Mouse (Mus musculus) hindbrain, embryonic 11.5 days (tissue): ENCODE measurements at regions not wholly inside any gene's neighbourhood (a gene's known extent, or its start where the extent isn't known, plus 50 kb on each side); places are given as distances from the start of the nearest gene placed in this dataset.

Experiments used
- ATAC-seq: fragments of 200-750 bp; cut with Nextera tagmentation; 2 replicates; pipeline ENCODE4 v1.8.0; 2017; ENCODE audit warnings: mild to moderate bottlenecking, moderate TSS enrichment, moderate library complexity; ENCODE audit not compliant: low FRiP score
- DNase-seq: peaks from one replicate; pipeline ENCODE4 v3.0.0-alpha.2; 2015; ENCODE audit warnings: low spot score
- H3K27ac ChIP-seq: fragments of 300-500 bp; sonication (generic); 2 replicates; pipeline ENCODE4 v1.5.1; 2014; ENCODE audit warnings: mild to moderate bottlenecking, low read depth, low read length
- H3K27me3 ChIP-seq: fragments of 300-500 bp; sonication (generic); 2 replicates; pipeline ENCODE4 v1.6.1; 2014; ENCODE audit warnings: mild to moderate bottlenecking, low read length, moderate library complexity, mixed read lengths; ENCODE audit not compliant: control insufficient read depth, insufficient read depth
- H3K36me3 ChIP-seq: fragments of 300-500 bp; sonication (generic); 2 replicates; pipeline ENCODE4 v1.6.1; 2014; ENCODE audit warnings: mild to moderate bottlenecking, low read length, moderate library complexity, mixed read lengths; ENCODE audit not compliant: control insufficient read depth, insufficient read depth
- H3K4me1 ChIP-seq: fragments of 300-500 bp; sonication (generic); replicated peaks from 2 replicates; pipeline ENCODE4 v1.6.1; 2014; ENCODE audit warnings: low read length, mixed read lengths; ENCODE audit not compliant: control insufficient read depth, insufficient read depth
- H3K4me2 ChIP-seq: fragments of 300-500 bp; sonication (generic); replicated peaks from 2 replicates; pipeline ENCODE4 v1.6.1; 2014; ENCODE audit warnings: mild to moderate bottlenecking, low read depth, low read length
- H3K4me3 ChIP-seq: fragments of 300-500 bp; sonication (generic); 2 replicates; pipeline ENCODE4 v1.5.1; 2014; ENCODE audit warnings: low read depth, low read length
- H3K9ac ChIP-seq: fragments of 300-500 bp; sonication (generic); 2 replicates; pipeline ENCODE4 v1.6.1; 2014; ENCODE audit warnings: low read depth, low read length
- H3K9me3 ChIP-seq: fragments of 300-500 bp; sonication (generic); 2 replicates; pipeline ENCODE4 v1.6.1; 2016; ENCODE audit warnings: low read length; ENCODE audit not compliant: control insufficient read depth
- WGBS: fragments of 180-500 bp; shearing (Covaris S2); extraction: QIAGEN DNeasy Blood & Tissue Kit; methylation state at CpG from one replicate; pipeline ENCODE4 v1.1.7; 2014; 5-methylcytosine and 5-hydroxymethylcytosine counted together

DNA sequence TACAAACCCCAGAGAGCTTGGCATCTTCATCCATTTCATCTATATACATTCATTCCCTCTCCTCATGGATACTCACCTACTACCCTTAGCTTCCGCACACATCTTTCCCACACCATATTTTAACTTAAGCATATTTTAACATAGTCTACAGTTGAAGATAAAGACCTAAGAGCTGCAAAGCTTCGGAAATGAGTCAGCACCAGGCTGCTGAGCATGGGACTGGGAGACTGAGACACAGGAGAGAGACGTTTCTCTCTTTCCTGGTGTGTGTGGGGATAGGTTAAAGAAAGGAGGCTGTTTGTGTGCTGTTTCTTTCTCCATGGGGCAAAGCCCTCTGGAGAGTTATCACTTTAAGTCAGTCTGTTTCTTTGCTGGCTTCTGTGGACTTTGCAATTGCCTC is 264.3 kb downstream of the Sorl1 start:
- Histone ChIP-seq H3K4me2 (no peak overlapping the region), H3K9ac (no peak overlapping the region), H3K36me3 (no peaks in the 10 kb centered on the region), H3K9me3 (no peaks in the 10 kb centered on the region), H3K4me3 (no peak overlapping the region), H3K4me1 (no peaks in the 10 kb centered on the region), H3K27me3 (no peaks in the 10 kb centered on the region), H3K27ac (no peak overlapping the region)
- no peak for DNase-seq
- no peak for ATAC-seq
- 76% methylated on average over 3 of the region's 3 CpGs for WGBS

DNA sequence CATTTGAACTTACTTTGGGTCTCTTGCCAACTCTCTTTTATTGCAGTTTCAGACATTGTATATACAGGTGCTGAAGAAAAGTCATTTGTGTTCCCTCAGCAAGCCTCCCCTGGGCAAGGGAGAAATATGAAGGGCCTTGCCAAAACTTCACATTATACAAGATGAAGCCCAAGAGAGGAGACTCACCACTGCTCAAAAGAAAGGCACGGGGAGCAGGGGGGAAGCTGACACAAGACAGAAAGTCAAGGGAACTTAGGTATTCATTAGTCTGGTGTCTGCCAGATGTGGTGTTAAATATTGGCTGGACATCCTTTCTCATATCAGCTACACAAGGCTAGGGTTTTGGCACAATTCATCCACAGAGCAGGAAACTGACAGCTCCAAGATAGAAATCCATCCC is 272.0 kb downstream of the Sorl1 start:
- Histone ChIP-seq H3K27ac (no peak overlapping the region), H3K36me3 (no peaks in the 10 kb centered on the region), H3K27me3 (no peaks in the 10 kb centered on the region), H3K4me1 (no peaks in the 10 kb centered on the region), H3K4me2 (no peak overlapping the region), H3K4me3 (no peak overlapping the region), H3K9me3 (no peaks in the 10 kb centered on the region), H3K9ac (no peak overlapping the region)
- no peak for ATAC-seq
- no peak for DNase-seq
- WGBS = 79% methylated on average over 1 of the region's 1 CpGs

DNA sequence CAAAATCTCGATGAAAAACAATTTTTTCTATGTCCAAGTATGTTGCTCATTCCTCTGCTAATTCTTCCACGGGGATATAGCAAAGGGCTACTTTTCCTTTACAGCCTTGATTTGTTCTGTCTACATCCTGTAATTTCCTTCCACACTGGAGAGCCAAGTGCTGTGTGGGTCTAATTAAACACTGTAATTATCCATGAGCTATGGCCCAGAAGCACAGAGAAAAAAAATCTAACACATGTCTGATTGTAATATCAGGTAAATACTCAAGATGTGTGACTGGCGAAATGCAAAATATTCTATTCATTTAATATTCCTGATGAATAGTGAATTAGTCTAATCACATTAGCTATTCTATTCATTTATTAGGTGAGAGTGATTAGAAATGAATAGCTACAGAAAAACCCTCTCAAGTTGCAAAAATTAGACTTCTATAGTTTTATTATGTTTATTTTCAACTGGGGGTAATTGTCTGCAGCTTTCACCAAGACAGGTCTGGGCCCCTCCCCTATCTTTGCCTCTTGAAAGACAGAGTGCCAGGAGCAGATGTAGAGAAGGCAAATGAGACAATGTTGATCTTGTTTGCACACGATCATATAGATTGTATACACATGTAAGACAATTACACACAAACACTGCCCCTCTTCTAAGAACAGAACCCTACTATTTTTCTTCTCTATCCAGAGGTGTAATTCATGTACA is 274.3 kb downstream of the Sorl1 start:
- Histone ChIP-seq H3K4me2 (no peak overlapping the region), H3K27me3 (no peaks in the 10 kb centered on the region), H3K9ac (no peak overlapping the region), H3K36me3 (no peaks in the 10 kb centered on the region), H3K4me1 (no peaks in the 10 kb centered on the region), H3K9me3 (no peaks in the 10 kb centered on the region), H3K27ac (no peak overlapping the region), H3K4me3 (no peak overlapping the region)
- 82% methylated on average over 4 of the region's 4 CpGs for WGBS
- ATAC-seq (no peak), DNase-seq (no peak)

DNA sequence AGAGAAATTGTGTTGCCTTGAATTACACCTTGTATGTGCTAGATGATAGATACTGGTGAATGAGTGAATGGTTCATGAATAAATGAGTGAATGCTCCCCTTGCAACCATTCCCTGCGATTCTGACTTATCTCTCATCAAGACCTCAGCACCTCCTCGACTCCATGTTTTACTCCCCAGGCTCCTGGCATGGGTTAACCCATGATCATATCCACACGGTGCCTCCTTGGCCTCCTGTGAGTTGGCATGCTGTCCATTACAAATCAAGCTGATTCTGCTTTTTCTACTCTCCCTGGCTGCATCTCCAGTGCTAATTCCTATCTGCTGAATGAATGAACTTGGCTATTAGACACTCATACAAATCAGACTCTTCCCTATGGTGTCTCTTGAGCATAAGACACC is 279.5 kb downstream of the Sorl1 start:
- H3K9me3 ChIP-seq = no peaks in the 10 kb centered on the region
- no peak overlapping the region for H3K9ac ChIP-seq
- ATAC-seq (no peak), DNase-seq (no peak)
- no peak overlapping the region for H3K27ac ChIP-seq
- no peaks in the 10 kb centered on the region for H3K27me3 ChIP-seq
- H3K4me3 ChIP-seq = no peak overlapping the region
- no peaks in the 10 kb centered on the region for H3K4me1 ChIP-seq
- H3K36me3 ChIP-seq = no peaks in the 10 kb centered on the region
- 92% methylated on average over 3 of the region's 3 CpGs for WGBS
- no peak overlapping the region for H3K4me2 ChIP-seq

DNA sequence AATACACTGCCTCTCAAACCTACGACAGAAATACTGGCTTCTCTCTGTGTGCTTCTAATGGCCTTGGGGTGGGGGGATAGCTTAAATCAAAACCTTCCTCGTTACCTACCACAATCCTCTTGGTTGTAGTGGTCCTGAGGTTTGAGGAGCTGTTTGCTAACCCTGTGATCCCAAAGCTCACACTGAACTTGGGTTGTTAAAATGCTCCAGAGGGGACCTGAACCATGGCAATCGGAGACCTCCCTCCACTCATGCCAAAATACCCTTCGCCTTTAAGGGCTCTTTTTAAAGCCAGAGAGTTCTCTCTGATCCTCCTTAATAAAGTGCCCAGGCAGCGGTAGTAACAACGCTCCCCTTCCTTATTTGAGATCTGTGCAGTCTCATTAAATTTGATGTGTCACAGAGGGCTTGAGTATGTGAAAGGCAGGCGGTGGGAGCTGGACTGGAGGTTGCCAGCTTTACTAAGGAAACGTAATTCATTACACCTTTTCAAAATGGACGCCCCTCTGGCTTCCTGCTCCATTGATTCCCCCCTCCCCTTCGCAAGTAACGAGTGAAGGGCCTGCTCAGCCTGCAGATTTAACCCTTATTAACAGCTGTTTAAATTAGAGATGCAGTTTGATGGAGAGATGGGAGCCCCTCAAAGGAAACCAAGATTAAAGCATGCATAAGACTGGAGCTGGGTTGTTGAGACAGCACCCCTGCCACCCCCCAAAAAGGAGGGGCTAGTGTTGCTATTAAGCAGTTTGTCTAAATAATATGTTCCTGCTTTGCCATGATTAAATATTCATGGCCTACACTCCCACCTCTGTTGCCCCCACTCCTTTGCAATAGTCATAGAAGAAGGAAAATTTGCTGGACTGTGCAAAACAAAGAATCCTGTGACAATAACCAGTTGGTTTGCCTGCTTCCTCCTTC is 289.4 kb downstream of the Sorl1 start:
- WGBS = 64% methylated on average over 11 of the region's 11 CpGs
- ATAC-seq (no peak), DNase-seq (peak; percentile 23)
- Histone ChIP-seq H3K9me3 (peaks cover 4% of the 10 kb centered on the region; the same call in 1 of the 2 replicates), H3K27me3 (no peaks in the 10 kb centered on the region), H3K36me3 (no peaks in the 10 kb centered on the region), H3K27ac (no peak overlapping the region), H3K4me1 (no peaks in the 10 kb centered on the region), H3K4me3 (no peak overlapping the region), H3K9ac (no peak overlapping the region), H3K4me2 (no peak overlapping the region)

DNA sequence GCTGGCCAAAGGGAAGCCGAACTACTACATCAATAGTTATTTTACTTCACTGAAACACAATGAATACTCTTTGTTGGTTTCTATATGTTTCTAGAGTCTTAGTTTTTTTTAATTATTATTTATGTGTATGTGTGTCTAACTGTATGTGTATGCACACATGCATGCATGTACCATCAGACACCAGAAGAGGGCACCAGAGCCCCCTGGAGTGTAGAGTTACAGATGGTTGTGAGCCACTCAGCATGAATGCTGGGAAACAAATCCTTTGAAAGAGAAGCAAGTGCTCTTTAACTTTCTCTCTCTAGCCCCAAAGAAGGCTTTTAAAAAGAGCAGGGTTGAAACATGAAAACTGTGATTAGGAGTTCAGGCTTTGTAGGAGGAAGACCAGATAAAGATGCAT is 290.7 kb downstream of the Sorl1 start:
- H3K27me3 ChIP-seq = no peaks in the 10 kb centered on the region
- H3K9ac ChIP-seq = no peak overlapping the region
- H3K9me3 ChIP-seq = peaks cover 4% of the 10 kb centered on the region; the same call in 1 of the 2 replicates
- DNase-seq (no peak), ATAC-seq (no peak)
- 93% methylated on average over 1 of the region's 1 CpGs for WGBS
- no peaks in the 10 kb centered on the region for H3K4me1 ChIP-seq
- no peak overlapping the region for H3K4me3 ChIP-seq
- no peak overlapping the region for H3K4me2 ChIP-seq
- no peaks in the 10 kb centered on the region for H3K36me3 ChIP-seq
- H3K27ac ChIP-seq = no peak overlapping the region

DNA sequence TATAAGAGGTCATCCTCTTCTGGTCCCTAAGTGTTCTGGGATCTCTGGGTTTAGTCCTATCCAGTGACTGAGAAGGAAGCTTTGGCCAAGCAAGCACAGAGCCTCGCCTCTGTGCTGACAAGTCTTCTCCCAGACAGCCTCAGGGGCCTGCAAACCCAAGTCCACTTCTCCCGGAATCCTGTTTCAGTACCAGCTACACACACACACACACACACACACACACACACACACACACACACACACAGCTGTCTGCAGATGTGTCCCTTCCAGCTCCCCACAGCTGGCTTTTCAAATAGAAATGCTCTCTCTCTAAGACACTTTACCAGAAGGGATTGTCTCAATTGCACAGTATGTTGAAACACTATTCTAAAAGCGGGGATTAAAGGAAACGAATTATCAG is 296.7 kb downstream of the Sorl1 start:
- Histone ChIP-seq H3K27ac (no peak overlapping the region), H3K4me1 (no peaks in the 10 kb centered on the region), H3K36me3 (no peaks in the 10 kb centered on the region), H3K9me3 (no peaks in the 10 kb centered on the region), H3K9ac (no peak overlapping the region), H3K27me3 (no peaks in the 10 kb centered on the region), H3K4me2 (no peak overlapping the region), H3K4me3 (no peak overlapping the region)
- no peak for DNase-seq
- no peak for ATAC-seq
- 79% methylated on average over 4 of the region's 4 CpGs for WGBS

DNA sequence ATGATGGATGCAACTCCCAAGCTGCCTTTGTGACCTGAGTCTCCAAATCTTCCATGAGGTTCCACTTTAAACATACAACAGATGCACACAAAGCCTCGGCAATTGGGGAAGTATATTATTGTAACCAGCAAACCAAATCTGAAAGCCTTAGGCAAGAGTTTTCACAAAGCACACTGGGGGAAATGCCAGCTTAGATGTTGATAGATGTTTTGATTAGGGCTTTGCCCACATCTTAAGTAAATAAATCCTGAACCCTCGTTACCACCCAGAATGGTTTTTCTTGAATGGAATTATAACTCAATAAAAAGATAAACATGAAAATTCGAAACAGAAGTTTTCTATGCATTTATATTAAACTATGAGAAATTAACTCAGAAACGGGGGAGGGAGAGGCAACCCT is 302.7 kb downstream of the Sorl1 start:
- ATAC-seq (no peak), DNase-seq (no peak)
- no peak overlapping the region for H3K27ac ChIP-seq
- H3K36me3 ChIP-seq = no peaks in the 10 kb centered on the region
- H3K9me3 ChIP-seq = no peaks in the 10 kb centered on the region
- 70% methylated on average over 4 of the region's 4 CpGs for WGBS
- H3K4me1 ChIP-seq = no peaks in the 10 kb centered on the region
- H3K4me2 ChIP-seq = no peak overlapping the region
- no peak overlapping the region for H3K9ac ChIP-seq
- no peaks in the 10 kb centered on the region for H3K27me3 ChIP-seq
- H3K4me3 ChIP-seq = no peak overlapping the region
